Mouse (Mus musculus) neural tube, embryonic 11.5 days (tissue): ENCODE measurements around the gene Atp2c2. TPM values are rescaled to one million over a fixed set of nuclear protein-coding genes. Genes with fewer than 3 reads are reported as not detected.
A peak's percentile ranks its signal among the peaks of the same experiment; 100 is the strongest.

Experiments used
- ATAC-seq: fragments of 200-750 bp; cut with Nextera tagmentation; 2 replicates; pipeline ENCODE4 v1.8.0; 2017; ENCODE audit warnings: moderate number of reproducible peaks, mild to moderate bottlenecking, moderate TSS enrichment, moderate library complexity; ENCODE audit not compliant: insufficient read depth, low FRiP score, low TSS enrichment
- DNase-seq: peaks from one replicate; pipeline ENCODE4 v3.0.0-alpha.2; 2015; ENCODE audit warnings: low spot score
- H3K27ac ChIP-seq: fragments of 300-500 bp; sonication (generic); 2 replicates; pipeline ENCODE4 v1.5.1; 2014; ENCODE audit warnings: low read depth, mild to moderate bottlenecking, low read length
- H3K27me3 ChIP-seq: fragments of 300-500 bp; sonication (generic); 2 replicates; pipeline ENCODE4 v1.6.1; 2014; ENCODE audit warnings: mild to moderate bottlenecking, low read length, mixed read lengths; ENCODE audit not compliant: control insufficient read depth, insufficient read depth
- H3K36me3 ChIP-seq: fragments of 300-500 bp; sonication (generic); 2 replicates; pipeline ENCODE4 v1.6.1; 2014; ENCODE audit warnings: mild to moderate bottlenecking, low read length, moderate library complexity, mixed read lengths; ENCODE audit not compliant: control insufficient read depth, insufficient read depth
- H3K4me1 ChIP-seq: fragments of 300-500 bp; sonication (generic); 2 replicates; pipeline ENCODE4 v1.6.1; 2014; ENCODE audit warnings: low read length, mixed read lengths; ENCODE audit not compliant: control insufficient read depth, insufficient read depth
- H3K4me2 ChIP-seq: fragments of 300-500 bp; sonication (generic); 2 replicates; pipeline ENCODE4 v1.6.1; 2014; ENCODE audit warnings: low read depth, mild to moderate bottlenecking, moderate library complexity
- H3K4me3 ChIP-seq: fragments of 300-500 bp; sonication (generic); 2 replicates; pipeline ENCODE4 v1.5.1; 2014; ENCODE audit warnings: low read depth, low read length
- H3K9ac ChIP-seq: fragments of 300-500 bp; sonication (generic); 2 replicates; pipeline ENCODE4 v1.6.1; 2014; ENCODE audit warnings: mild to moderate bottlenecking, low read length
- H3K9me3 ChIP-seq: fragments of 300-500 bp; sonication (generic); 2 replicates; pipeline ENCODE4 v1.6.1; 2016; ENCODE audit warnings: low read length; ENCODE audit not compliant: control insufficient read depth
- WGBS: fragments of 180-500 bp; shearing (Covaris S2); extraction: QIAGEN DNeasy Blood & Tissue Kit; methylation state at CpG from one replicate; pipeline ENCODE4 v1.1.7; 2014; 5-methylcytosine and 5-hydroxymethylcytosine counted together
- polyA plus RNA-seq: library from polyadenylated mRNA; unstranded; fragments of >200 nt; fragmentation: Nextera tagmentation; extraction: Ambion mirVana; gene quantifications from 2 replicates; pipeline ENCODE4 v1.2.1, GENCODE M21; 2014

Gene Atp2c2
- polyA plus RNA-seq, 1 experiment from 2014 or later, result 1.0 TPM

GRCm38 (mm10) chr8:119712226-119712625, 12.4 kb downstream of the Atp2c2 start:
- H3K27ac ChIP-seq, result no peak overlapping the region
- H3K4me1 ChIP-seq, result no peaks in the 10 kb centered on the region; the same call in 1 of the 2 replicates
- no peak for ATAC-seq
- H3K4me3 ChIP-seq, result no peak overlapping the region
- H3K4me2 ChIP-seq, result no peak overlapping the region
- no peaks in the 10 kb centered on the region for H3K9me3 ChIP-seq
- H3K9ac ChIP-seq, result no peak overlapping the region
- WGBS, result 74% methylated on average over 6 of the region's 6 CpGs
- DNase-seq, result no peak
- no peaks in the 10 kb centered on the region for H3K36me3 ChIP-seq
- no peaks in the 10 kb centered on the region for H3K27me3 ChIP-seq

GRCm38 (mm10) chr8:119713421-119713820, 13.6 kb downstream of the Atp2c2 start:
- H3K4me2 ChIP-seq, result no peak overlapping the region
- ATAC-seq, result no peak
- H3K27ac ChIP-seq, result no peak overlapping the region
- no peaks in the 10 kb centered on the region for H3K9me3 ChIP-seq
- WGBS, result 88% methylated on average over 5 of the region's 5 CpGs
- no peak for DNase-seq
- no peak overlapping the region for H3K9ac ChIP-seq
- H3K4me3 ChIP-seq, result no peak overlapping the region
- no peaks in the 10 kb centered on the region for H3K27me3 ChIP-seq
- H3K36me3 ChIP-seq, result no peaks in the 10 kb centered on the region
- H3K4me1 ChIP-seq, result no peaks in the 10 kb centered on the region; the same call in 1 of the 2 replicates

- H3K9me3 ChIP-seq, result no peaks in the 10 kb centered on the region
- no peak overlapping the region for H3K4me2 ChIP-seq
- no peak overlapping the region for H3K27ac ChIP-seq
- H3K4me3 ChIP-seq, result no peak overlapping the region
- H3K36me3 ChIP-seq, result no peaks in the 10 kb centered on the region
- no peak overlapping the region for H3K9ac ChIP-seq
- DNase-seq (no peak), ATAC-seq (no peak)
- WGBS, result 81% methylated on average over 12 of the region's 12 CpGs
- no peaks in the 10 kb centered on the region for H3K27me3 ChIP-seq
- H3K4me1 ChIP-seq, result no peaks in the 10 kb centered on the region
Observed at GRCm38 (mm10) chr8:119715221-119715620, 15.4 kb downstream of the Atp2c2 start.

GRCm38 (mm10) chr8:119716730-119717299, 17.0 kb downstream of the Atp2c2 start:
- Histone ChIP-seq H3K36me3 (no peaks in the 10 kb centered on the region), H3K4me1 (no peaks in the 10 kb centered on the region), H3K9ac (no peak overlapping the region), H3K4me2 (no peak overlapping the region), H3K27me3 (no peaks in the 10 kb centered on the region), H3K27ac (no peak overlapping the region), H3K4me3 (no peak overlapping the region), H3K9me3 (no peaks in the 10 kb centered on the region)
- DNase-seq, result no peak
- ATAC-seq, result no peak

DNA sequence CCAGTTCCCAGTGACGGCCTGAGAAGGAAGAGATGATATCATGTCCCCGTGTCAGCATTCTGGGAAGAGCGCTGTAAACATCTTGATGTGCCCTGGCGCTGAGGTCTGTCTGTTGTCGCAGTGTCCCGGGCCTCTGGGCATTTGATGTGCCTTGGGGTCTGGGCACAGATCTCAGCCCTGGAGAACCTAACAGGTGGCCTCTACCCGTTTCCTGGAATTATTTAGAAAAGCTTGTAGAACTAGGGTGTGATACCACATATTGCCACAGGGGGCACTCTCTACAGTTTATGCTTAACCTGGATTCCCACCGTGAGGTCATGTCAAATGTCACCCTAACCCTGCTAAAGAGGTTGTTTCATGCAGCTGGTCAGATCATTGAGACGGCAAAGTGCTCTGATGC, 18.0 kb downstream of the Atp2c2 start:
- Histone ChIP-seq H3K9ac (no peak overlapping the region), H3K9me3 (no peaks in the 10 kb centered on the region), H3K36me3 (no peaks in the 10 kb centered on the region), H3K4me3 (no peak overlapping the region), H3K4me2 (no peak overlapping the region), H3K4me1 (no peaks in the 10 kb centered on the region), H3K27ac (no peak overlapping the region), H3K27me3 (no peaks in the 10 kb centered on the region)
- DNase-seq (peak; percentile 24), ATAC-seq (no peak)
- 62% methylated on average over 9 of the region's 9 CpGs for WGBS

GRCm38 (mm10) chr8:119719011-119719501, 19.2 kb downstream of the Atp2c2 start:
- Histone ChIP-seq H3K9ac (no peak overlapping the region), H3K4me3 (no peak overlapping the region), H3K4me2 (no peak overlapping the region), H3K36me3 (no peaks in the 10 kb centered on the region), H3K4me1 (no peaks in the 10 kb centered on the region), H3K9me3 (no peaks in the 10 kb centered on the region), H3K27me3 (no peaks in the 10 kb centered on the region), H3K27ac (no peak overlapping the region)
- 64% methylated on average over 12 of the region's 12 CpGs for WGBS
- DNase-seq, result no peak
- no peak for ATAC-seq

DNA sequence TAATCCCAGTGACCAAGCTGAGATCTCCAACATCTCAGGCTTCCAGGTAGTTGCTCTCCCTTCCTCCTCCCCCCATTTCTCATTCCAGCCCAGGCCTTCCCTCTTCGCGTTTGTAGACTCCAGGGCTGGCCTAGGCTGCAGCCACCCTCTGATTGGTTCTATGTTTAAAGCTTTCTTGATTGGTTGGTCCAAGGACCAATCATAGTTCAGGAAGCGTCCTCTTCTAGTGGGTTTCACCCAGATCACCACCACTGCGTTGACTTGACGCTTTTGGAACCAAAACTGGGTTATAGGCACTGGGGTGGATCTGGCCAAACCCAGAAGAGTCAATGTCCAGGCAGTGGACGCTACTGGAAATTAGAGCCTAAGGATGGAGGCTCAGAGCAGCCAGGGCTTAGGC, 22.5 kb downstream of the Atp2c2 start:
- DNase-seq (no peak), ATAC-seq (no peak)
- Histone ChIP-seq H3K4me3 (no peak overlapping the region), H3K9me3 (no peaks in the 10 kb centered on the region), H3K4me2 (no peak overlapping the region), H3K4me1 (no peaks in the 10 kb centered on the region), H3K27me3 (no peaks in the 10 kb centered on the region), H3K36me3 (no peaks in the 10 kb centered on the region), H3K27ac (no peak overlapping the region), H3K9ac (no peak overlapping the region)
- WGBS, result 56% methylated on average over 6 of the region's 6 CpGs

DNA sequence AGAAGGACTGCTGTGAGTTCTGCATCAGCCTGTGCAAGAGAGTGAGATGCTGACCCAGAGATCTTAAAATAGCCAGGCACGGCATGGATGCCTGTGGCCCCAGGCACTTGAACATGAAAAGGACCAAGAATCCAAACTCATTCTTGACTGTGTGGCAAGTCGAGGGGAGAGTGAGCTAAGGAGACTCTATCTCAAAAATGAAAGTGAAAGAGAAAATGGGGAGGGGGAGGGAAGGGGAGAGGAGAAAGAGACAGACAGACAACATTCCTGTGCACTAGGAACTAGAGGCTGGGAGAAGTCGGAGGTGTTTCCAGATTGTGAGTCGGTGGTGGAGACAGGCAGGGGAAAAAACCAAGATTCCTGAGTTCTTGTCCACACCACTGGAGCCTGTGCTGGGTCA, 23.9 kb downstream of the Atp2c2 start:
- H3K36me3 ChIP-seq, result no peaks in the 10 kb centered on the region
- H3K27ac ChIP-seq, result no peak overlapping the region
- H3K9me3 ChIP-seq, result no peaks in the 10 kb centered on the region
- H3K4me1 ChIP-seq, result no peaks in the 10 kb centered on the region
- H3K27me3 ChIP-seq, result no peaks in the 10 kb centered on the region
- 82% methylated on average over 4 of the region's 4 CpGs for WGBS
- no peak overlapping the region for H3K4me2 ChIP-seq
- no peak overlapping the region for H3K9ac ChIP-seq
- DNase-seq (no peak), ATAC-seq (no peak)
- H3K4me3 ChIP-seq, result no peak overlapping the region

- Histone ChIP-seq H3K9me3 (no peaks in the 10 kb centered on the region), H3K27me3 (no peaks in the 10 kb centered on the region), H3K9ac (no peak overlapping the region), H3K4me2 (no peak overlapping the region), H3K27ac (no peak overlapping the region), H3K36me3 (no peaks in the 10 kb centered on the region), H3K4me1 (no peaks in the 10 kb centered on the region), H3K4me3 (no peak overlapping the region)
- WGBS, result 83% methylated on average over 6 of the region's 6 CpGs
- no peak for DNase-seq
- no peak for ATAC-seq
Observed at GRCm38 (mm10) chr8:119724596-119724995, 24.8 kb downstream of the Atp2c2 start.
